Mouse (Mus musculus) stomach, postnatal 0 days (tissue): ENCODE data around the gene Calr. TPM values are rescaled to one million over a fixed set of nuclear protein-coding genes. Genes with fewer than 3 reads are reported as not detected.
A peak's percentile ranks its signal among the peaks of the same experiment; 100 is the strongest.
"Not testable (repeated sequence)": the region's sequence is repeated elsewhere in the genome, so short reads cannot be mapped to it uniquely, and the experiment has no call there.

Experiments used
- ATAC-seq: fragments of 200-750 bp; cut with Nextera tagmentation; 2 replicates; pipeline ENCODE4 v1.8.0; 2017; ENCODE audit not compliant: low FRiP score, low TSS enrichment
- DNase-seq: peaks from one replicate; pipeline ENCODE4 v3.0.0-alpha.2; 2016; ENCODE audit warnings: low spot score
- H3K27ac ChIP-seq: fragments of 300-500 bp; sonication (generic); replicated peaks from 2 replicates; pipeline ENCODE4 v1.5.1; 2014; ENCODE audit warnings: mild to moderate bottlenecking, control low read depth
- H3K27me3 ChIP-seq: fragments of 300-500 bp; sonication (generic); 2 replicates; pipeline ENCODE4 v1.6.1; 2014; ENCODE audit warnings: low read length; ENCODE audit not compliant: control insufficient read depth, insufficient read depth
- H3K36me3 ChIP-seq: fragments of 300-500 bp; sonication (generic); 2 replicates; pipeline ENCODE4 v1.6.1; 2014; ENCODE audit warnings: low read length, mixed read lengths; ENCODE audit not compliant: control insufficient read depth, insufficient read depth
- H3K4me1 ChIP-seq: fragments of 300-500 bp; sonication (generic); replicated peaks from 2 replicates; pipeline ENCODE4 v1.6.1; 2014; ENCODE audit warnings: antibody characterized with exemption; ENCODE audit not compliant: control insufficient read depth, insufficient read depth
- H3K4me2 ChIP-seq: fragments of 300-500 bp; sonication (generic); replicated peaks from 2 replicates; pipeline ENCODE4 v1.6.1; 2014; ENCODE audit warnings: low read depth, mild to moderate bottlenecking, control low read depth, moderate library complexity
- H3K4me3 ChIP-seq: fragments of 300-500 bp; sonication (generic); 2 replicates; pipeline ENCODE4 v1.5.1; 2014; ENCODE audit warnings: low read depth, low read length, control low read depth
- H3K9ac ChIP-seq: fragments of 300-500 bp; sonication (generic); 2 replicates; pipeline ENCODE4 v1.6.1; 2014; ENCODE audit warnings: mild to moderate bottlenecking, low read length, control low read depth, mixed read lengths
- H3K9me3 ChIP-seq: fragments of 300-500 bp; sonication (generic); 2 replicates; pipeline ENCODE4 v1.6.1; 2016; ENCODE audit warnings: low read length; ENCODE audit not compliant: control insufficient read depth
- CTCF ChIP-seq: IDR thresholded peaks from 2 replicates; pipeline ENCODE4 v1.5.1; 2016; ENCODE audit warnings: antibody characterized with exemption, low read depth, mild to moderate bottlenecking, moderate library complexity
- EP300 ChIP-seq: optimal IDR thresholded peaks from 2 replicates; pipeline ENCODE3; 2016; ENCODE audit warnings: antibody characterized with exemption
- WGBS: fragments of 180-500 bp; shearing (Covaris S2); extraction: QIAGEN DNeasy Blood & Tissue Kit; methylation state at CpG from one replicate; pipeline ENCODE4 v1.1.7; 2014; 5-methylcytosine and 5-hydroxymethylcytosine counted together
- polyA plus RNA-seq: library from polyadenylated mRNA; unstranded; fragments of >200 nt; fragmentation: Nextera tagmentation; extraction: Ambion mirVana; gene quantifications from 2 replicates; pipeline ENCODE4 v1.2.1, GENCODE M21; 2015

The Calr gene
- polyA plus RNA-seq, 1 experiment from 2014 or later: 537 TPM

DNA sequence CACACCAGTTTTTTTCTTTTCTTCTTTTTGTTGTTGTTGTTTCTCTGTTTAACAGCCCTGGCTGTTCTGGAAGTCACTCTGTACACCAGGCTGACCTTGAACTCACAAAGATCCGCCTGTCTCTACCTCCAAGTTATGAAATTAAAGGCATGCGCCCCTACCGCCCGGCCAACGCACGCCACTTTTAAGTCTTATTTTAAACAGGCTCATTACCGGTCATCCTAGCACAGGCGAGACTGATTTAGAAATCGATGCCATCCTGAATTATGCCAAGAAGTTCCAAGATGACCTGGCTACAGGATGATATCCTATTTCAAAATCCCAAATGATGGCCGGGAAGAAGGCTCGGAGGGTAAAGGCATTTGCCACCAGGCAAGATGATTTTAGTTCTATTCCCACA lies 15.2 kb downstream of the Calr start, which contains the start of gene Gadd45gip1:
Gene Gadd45gip1 (plus strand): TSS at position 33 of the 400 bp plus-strand sequence.
- H3K27me3 ChIP-seq: no peaks in the 10 kb centered on the region
- no peak for TF ChIP-seq EP300
- TF ChIP-seq CTCF: peak; percentile 29; the same call in 1 of the 2 replicates
- H3K4me2 ChIP-seq: peak within 1 kb of the TSS; percentile 81
- 0 out of 2 replicates have a peak, but pooled peaks have one; percentile 19 for ATAC-seq
- no peaks in the 10 kb centered on the region for H3K4me1 ChIP-seq
- 72% methylated on average over 11 of the region's 11 CpGs for WGBS
- DNase-seq: no peak
- H3K36me3 ChIP-seq: peaks cover 11% of the 10 kb centered on the region
- no peaks in the 10 kb centered on the region for H3K9me3 ChIP-seq
- H3K27ac ChIP-seq: peak within 1 kb of the TSS; percentile 95
- peak within 1 kb of the TSS; percentile 96 for H3K9ac ChIP-seq
- H3K4me3 ChIP-seq: peak within 1 kb of the TSS; percentile 99

GRCm38 (mm10) chr8:84826518-84826917 lies 20.2 kb downstream of the Calr start:
- H3K36me3 ChIP-seq, DNase-seq, H3K4me2 ChIP-seq, H3K27me3 ChIP-seq, H3K9me3 ChIP-seq, H3K9ac ChIP-seq, ATAC-seq, H3K4me3 ChIP-seq, H3K4me1 ChIP-seq, H3K27ac ChIP-seq: not testable (repeated sequence)
- WGBS: 90% methylated on average over 1 of the region's 2 CpGs

- Histone ChIP-seq H3K9ac (no peak overlapping the region), H3K27me3 (no peaks in the 10 kb centered on the region), H3K27ac (no peak overlapping the region), H3K36me3 (no peaks in the 10 kb centered on the region), H3K4me2 (no peak overlapping the region), H3K9me3 (no peaks in the 10 kb centered on the region), H3K4me1 (no peaks in the 10 kb centered on the region), H3K4me3 (no peak overlapping the region)
- TF ChIP-seq CTCF: no peak
- TF ChIP-seq EP300: no peak
- 49% methylated on average over 4 of the region's 4 CpGs for WGBS
- no peak for DNase-seq
- no peak for ATAC-seq
These were observed 21.1 kb downstream of the Calr start for GRCm38 (mm10) chr8:84825636-84826035.

DNA sequence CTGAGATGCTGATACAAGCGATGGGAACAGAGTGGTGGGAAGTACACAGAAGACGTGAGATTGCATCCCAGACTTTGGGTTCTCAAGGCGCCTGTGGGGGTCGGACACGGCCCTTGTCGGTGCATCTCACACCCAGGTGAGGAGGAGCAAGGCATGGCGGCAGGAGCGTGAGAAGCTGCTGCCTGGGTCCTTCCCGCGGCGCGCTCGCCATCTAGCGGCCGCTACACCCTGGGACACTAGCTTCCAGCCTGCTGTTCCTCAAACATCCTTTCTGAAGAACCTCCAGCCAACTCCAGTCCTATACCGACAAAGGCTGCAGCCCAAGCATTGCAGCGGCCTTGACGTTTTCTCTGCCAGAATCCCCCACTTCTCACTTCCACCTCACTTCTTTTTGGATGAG lies 23.1 kb downstream of the Calr start:
- DNase-seq: peak; percentile 85
- no peak overlapping the region for H3K9ac ChIP-seq
- no peak for TF ChIP-seq EP300
- TF ChIP-seq CTCF: peak; percentile 92
- 0 out of 2 replicates have a peak overlapping the region, but pooled peaks have one; percentile 0 for H3K4me2 ChIP-seq
- H3K9me3 ChIP-seq: no peaks in the 10 kb centered on the region
- H3K4me1 ChIP-seq: no peaks in the 10 kb centered on the region
- ATAC-seq: peak; percentile 84
- 1% methylated on average over 18 of the region's 18 CpGs for WGBS
- H3K36me3 ChIP-seq: no peaks in the 10 kb centered on the region
- no peaks in the 10 kb centered on the region for H3K27me3 ChIP-seq
- H3K4me3 ChIP-seq: no peak overlapping the region
- no peak overlapping the region for H3K27ac ChIP-seq

GRCm38 (mm10) chr8:84822723-84823122 lies 24.0 kb downstream of the Calr start, which contains the start of gene Dand5:
Gene Dand5 (minus strand): TSS chr8:84822823.
- no peak for TF ChIP-seq EP300
- no peak for TF ChIP-seq CTCF
- H3K4me3 ChIP-seq: no peak within 1 kb of the TSS
- WGBS: 59% methylated on average over 3 of the region's 3 CpGs

DNA sequence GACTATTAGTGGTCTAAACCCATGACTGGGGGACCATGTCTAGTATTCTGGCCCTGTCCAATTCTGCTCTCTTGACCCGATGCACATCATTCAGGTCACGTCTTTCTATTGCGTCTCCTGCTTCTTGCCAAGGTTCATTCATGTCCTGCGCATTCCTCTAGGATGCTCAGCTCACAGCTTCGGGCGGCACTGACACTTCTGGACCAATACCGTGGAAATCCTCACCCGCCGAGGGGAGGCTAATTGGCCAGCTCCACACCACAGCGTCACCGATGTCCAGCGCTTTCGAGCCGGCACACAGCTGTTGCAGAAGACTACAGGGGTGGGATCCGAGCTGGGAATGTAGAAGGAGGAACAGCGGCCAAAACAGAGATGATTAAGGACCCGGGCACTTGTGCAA lies 30.6 kb downstream of the Calr start:
- Histone ChIP-seq H3K36me3 (no peaks in the 10 kb centered on the region), H3K27me3 (no peaks in the 10 kb centered on the region), H3K4me1 (peaks cover 2% of the 10 kb centered on the region; the same call in 1 of the 2 replicates), H3K9me3 (no peaks in the 10 kb centered on the region), H3K4me3 (no peak overlapping the region), H3K9ac (no peak overlapping the region), H3K4me2 (no peak overlapping the region), H3K27ac (no peak overlapping the region)
- DNase-seq (no peak), ATAC-seq (no peak)
- 74% methylated on average over 17 of the region's 17 CpGs for WGBS
- no peak for TF ChIP-seq EP300
- TF ChIP-seq CTCF: no peak

More at GRCm38 (mm10) chr8:84822723-84823122, 24.0 kb downstream of the Calr start, which contains the start of gene Dand5:
- H3K36me3 ChIP-seq: no peaks in the 10 kb centered on the region
- DNase-seq (no peak), ATAC-seq (no peak)
- H3K27me3 ChIP-seq: no peaks in the 10 kb centered on the region
- H3K9ac ChIP-seq: no peak within 1 kb of the TSS
- 0 out of 2 replicates have a peak within 1 kb of the TSS, but pooled peaks have one; percentile 0 for H3K4me2 ChIP-seq
- H3K9me3 ChIP-seq: no peaks in the 10 kb centered on the region
- H3K4me1 ChIP-seq: no peaks in the 10 kb centered on the region
- H3K27ac ChIP-seq: no peak within 1 kb of the TSS
